Mouse (Mus musculus) embryonic facial prominence, embryonic 14.5 days (tissue): ENCODE results near the gene Xylt1. TPM values are rescaled to one million over a fixed set of nuclear protein-coding genes. Genes with fewer than 3 reads are reported as not detected.

Source experiments
- ATAC-seq: fragments of 200-750 bp; cut with Nextera tagmentation; 2 replicates; pipeline ENCODE4 v1.8.0; 2017; ENCODE audit warnings: low read depth, moderate number of reproducible peaks, moderate TSS enrichment
- DNase-seq: peaks from one replicate; pipeline ENCODE4 v3.0.0-alpha.2; 2015; ENCODE audit warnings: low spot score
- H3K27ac ChIP-seq: fragments of 300-500 bp; sonication (generic); replicated peaks from 2 replicates; pipeline ENCODE4 v1.5.1; 2014; ENCODE audit warnings: low read depth, mild to moderate bottlenecking, low read length, moderate library complexity
- H3K27me3 ChIP-seq: fragments of 300-500 bp; sonication (generic); replicated peaks from 2 replicates; pipeline ENCODE4 v1.6.1; 2014; ENCODE audit warnings: low read length; ENCODE audit not compliant: control insufficient read depth, insufficient read depth
- H3K36me3 ChIP-seq: fragments of 300-500 bp; sonication (generic); 2 replicates; pipeline ENCODE4 v1.6.1; 2014; ENCODE audit warnings: low read length, mixed read lengths; ENCODE audit not compliant: control insufficient read depth, insufficient read depth
- H3K4me1 ChIP-seq: fragments of 300-500 bp; sonication (generic); 2 replicates; pipeline ENCODE4 v1.6.1; 2014; ENCODE audit warnings: antibody characterized with exemption, low read length; ENCODE audit not compliant: control insufficient read depth, insufficient read depth
- H3K4me2 ChIP-seq: fragments of 300-500 bp; sonication (generic); 2 replicates; pipeline ENCODE4 v1.6.1; 2014; ENCODE audit warnings: low read depth, mild to moderate bottlenecking, low read length, moderate library complexity, mixed read lengths
- H3K4me3 ChIP-seq: fragments of 300-500 bp; sonication (generic); 2 replicates; pipeline ENCODE4 v1.5.1; 2014; ENCODE audit warnings: low read depth, mild to moderate bottlenecking, low read length
- H3K9ac ChIP-seq: fragments of 300-500 bp; sonication (generic); 2 replicates; pipeline ENCODE4 v1.6.1; 2014; ENCODE audit warnings: low read depth, mild to moderate bottlenecking, low read length, moderate library complexity, mixed read lengths
- H3K9me3 ChIP-seq: fragments of 300-500 bp; sonication (generic); 2 replicates; pipeline ENCODE4 v1.6.1; 2016; ENCODE audit warnings: low read length; ENCODE audit not compliant: control insufficient read depth
- WGBS: fragments of 180-500 bp; shearing (Covaris S2); extraction: QIAGEN DNeasy Blood & Tissue Kit; methylation state at CpG from one replicate; pipeline ENCODE4 v1.1.7; 2014; 5-methylcytosine and 5-hydroxymethylcytosine counted together
- polyA plus RNA-seq: library from polyadenylated mRNA; unstranded; fragments of >200 nt; fragmentation: Nextera tagmentation; extraction: Ambion mirVana; gene quantifications from 2 replicates; pipeline ENCODE4 v1.2.1, GENCODE M21; 2014

Gene Xylt1
- polyA plus RNA-seq, 1 experiment from 2014 or later, result 3.0 TPM

- DNase-seq, result no peak
- no peak overlapping the region for H3K4me3 ChIP-seq
- H3K9ac ChIP-seq, result no peak overlapping the region
- no peak for ATAC-seq
- 56% methylated on average over 1 of the region's 1 CpGs for WGBS
- H3K4me1 ChIP-seq, result peaks cover 3% of the 10 kb centered on the region; the same call in 1 of the 2 replicates
- H3K27ac ChIP-seq, result no peak overlapping the region
- no peaks in the 10 kb centered on the region for H3K9me3 ChIP-seq
- no peak overlapping the region for H3K4me2 ChIP-seq
- no peaks in the 10 kb centered on the region for H3K36me3 ChIP-seq
- no peaks in the 10 kb centered on the region for H3K27me3 ChIP-seq
Observed at GRCm38 (mm10) chr7:117566833-117567232, 186.1 kb downstream of the Xylt1 start.

- Histone ChIP-seq H3K4me2 (no peak overlapping the region), H3K9ac (no peak overlapping the region), H3K4me3 (no peak overlapping the region), H3K36me3 (no peaks in the 10 kb centered on the region), H3K9me3 (no peaks in the 10 kb centered on the region), H3K27ac (no peak overlapping the region), H3K4me1 (peaks cover 3% of the 10 kb centered on the region; the same call in 1 of the 2 replicates), H3K27me3 (no peaks in the 10 kb centered on the region)
- ATAC-seq, result no peak
- 70% methylated on average over 5 of the region's 5 CpGs for WGBS
- DNase-seq, result no peak
Observed at GRCm38 (mm10) chr7:117567252-117567651, 186.5 kb downstream of the Xylt1 start.

GRCm38 (mm10) chr7:117567653-117568340 is 187.0 kb downstream of the Xylt1 start:
- ATAC-seq (no peak), DNase-seq (no peak)
- Histone ChIP-seq H3K4me2 (no peak overlapping the region), H3K27ac (no peak overlapping the region), H3K36me3 (no peaks in the 10 kb centered on the region), H3K27me3 (no peaks in the 10 kb centered on the region), H3K4me1 (peaks cover 3% of the 10 kb centered on the region; the same call in 1 of the 2 replicates), H3K9ac (no peak overlapping the region), H3K4me3 (no peak overlapping the region), H3K9me3 (no peaks in the 10 kb centered on the region)
- 63% methylated on average over 11 of the region's 11 CpGs for WGBS

- WGBS, result 79% methylated on average over 2 of the region's 2 CpGs
- no peak overlapping the region for H3K4me3 ChIP-seq
- DNase-seq (no peak), ATAC-seq (no peak)
- no peak overlapping the region for H3K27ac ChIP-seq
- no peaks in the 10 kb centered on the region for H3K27me3 ChIP-seq
- H3K9me3 ChIP-seq, result no peaks in the 10 kb centered on the region
- no peak overlapping the region for H3K4me2 ChIP-seq
- H3K9ac ChIP-seq, result no peak overlapping the region
- H3K36me3 ChIP-seq, result no peaks in the 10 kb centered on the region
- H3K4me1 ChIP-seq, result peaks cover 3% of the 10 kb centered on the region; the same call in 1 of the 2 replicates
Observed at GRCm38 (mm10) chr7:117571131-117571530, 190.4 kb downstream of the Xylt1 start.

GRCm38 (mm10) chr7:117571713-117572112 is 190.9 kb downstream of the Xylt1 start:
- Histone ChIP-seq H3K9ac (no peak overlapping the region), H3K27ac (no peak overlapping the region), H3K9me3 (no peaks in the 10 kb centered on the region), H3K36me3 (no peaks in the 10 kb centered on the region), H3K4me1 (peaks cover 3% of the 10 kb centered on the region; the same call in 1 of the 2 replicates), H3K4me3 (no peak overlapping the region), H3K4me2 (no peak overlapping the region), H3K27me3 (no peaks in the 10 kb centered on the region)
- WGBS, result 61% methylated on average over 5 of the region's 5 CpGs
- ATAC-seq, result no peak
- DNase-seq, result peak; percentile 38

GRCm38 (mm10) chr7:117573170-117573569 is 192.4 kb downstream of the Xylt1 start:
- 65% methylated on average over 6 of the region's 6 CpGs for WGBS
- H3K27me3 ChIP-seq, result no peaks in the 10 kb centered on the region
- ATAC-seq, result no peak

GRCm38 (mm10) chr7:117575417-117575816 is 194.6 kb downstream of the Xylt1 start:
- ATAC-seq (no peak), DNase-seq (no peak)
- H3K36me3 ChIP-seq, result no peaks in the 10 kb centered on the region
- 52% methylated on average over 4 of the region's 4 CpGs for WGBS
- H3K4me2 ChIP-seq, result no peak overlapping the region
- no peak overlapping the region for H3K4me3 ChIP-seq
- no peaks in the 10 kb centered on the region; the same call in 1 of the 2 replicates for H3K4me1 ChIP-seq
- no peak overlapping the region for H3K27ac ChIP-seq
- H3K27me3 ChIP-seq, result no peaks in the 10 kb centered on the region
- no peaks in the 10 kb centered on the region for H3K9me3 ChIP-seq
- no peak overlapping the region for H3K9ac ChIP-seq

More at GRCm38 (mm10) chr7:117573170-117573569, 192.4 kb downstream of the Xylt1 start:
- Histone ChIP-seq H3K9ac (no peak overlapping the region), H3K4me3 (no peak overlapping the region), H3K4me2 (no peak overlapping the region), H3K4me1 (no peaks in the 10 kb centered on the region; the same call in 1 of the 2 replicates), H3K36me3 (no peaks in the 10 kb centered on the region), H3K27ac (no peak overlapping the region), H3K9me3 (no peaks in the 10 kb centered on the region)
- DNase-seq, result no peak

GRCm38 (mm10) chr7:117577035-117577434 is 196.3 kb downstream of the Xylt1 start:
- no peak for ATAC-seq
- 81% methylated on average over 6 of the region's 6 CpGs for WGBS

GRCm38 (mm10) chr7:117585164-117585563 is 204.4 kb downstream of the Xylt1 start:
- Histone ChIP-seq H3K9me3 (no peaks in the 10 kb centered on the region), H3K36me3 (no peaks in the 10 kb centered on the region), H3K4me2 (no peak overlapping the region), H3K27me3 (no peaks in the 10 kb centered on the region), H3K4me1 (peaks cover 4% of the 10 kb centered on the region; the same call in 1 of the 2 replicates), H3K27ac (no peak overlapping the region), H3K4me3 (no peak overlapping the region), H3K9ac (no peak overlapping the region)
- DNase-seq (peak; percentile 31), ATAC-seq (no peak)
- 45% methylated on average over 5 of the region's 5 CpGs for WGBS

More at GRCm38 (mm10) chr7:117577035-117577434, 196.3 kb downstream of the Xylt1 start:
- Histone ChIP-seq H3K4me3 (no peak overlapping the region), H3K36me3 (no peaks in the 10 kb centered on the region), H3K27me3 (no peaks in the 10 kb centered on the region), H3K4me1 (no peaks in the 10 kb centered on the region), H3K9ac (no peak overlapping the region), H3K9me3 (no peaks in the 10 kb centered on the region), H3K27ac (no peak overlapping the region), H3K4me2 (no peak overlapping the region)
- DNase-seq, result no peak
